Mouse (Mus musculus) brain, embryonic 18.5 days (tissue): ENCODE measurements around the gene Man1a.
A peak's percentile ranks its signal among the peaks of the same experiment; 100 is the strongest.

Source experiments
- DNase-seq: peaks from one replicate; pipeline ENCODE4 v3.0.0-alpha.2; 2012; ENCODE audit warnings: low read depth, low spot score

Man1a gene

GRCm38 (mm10) chr10:54014116-54014758, 62.2 kb downstream of the Man1a start:
- no peak for DNase-seq

DNA sequence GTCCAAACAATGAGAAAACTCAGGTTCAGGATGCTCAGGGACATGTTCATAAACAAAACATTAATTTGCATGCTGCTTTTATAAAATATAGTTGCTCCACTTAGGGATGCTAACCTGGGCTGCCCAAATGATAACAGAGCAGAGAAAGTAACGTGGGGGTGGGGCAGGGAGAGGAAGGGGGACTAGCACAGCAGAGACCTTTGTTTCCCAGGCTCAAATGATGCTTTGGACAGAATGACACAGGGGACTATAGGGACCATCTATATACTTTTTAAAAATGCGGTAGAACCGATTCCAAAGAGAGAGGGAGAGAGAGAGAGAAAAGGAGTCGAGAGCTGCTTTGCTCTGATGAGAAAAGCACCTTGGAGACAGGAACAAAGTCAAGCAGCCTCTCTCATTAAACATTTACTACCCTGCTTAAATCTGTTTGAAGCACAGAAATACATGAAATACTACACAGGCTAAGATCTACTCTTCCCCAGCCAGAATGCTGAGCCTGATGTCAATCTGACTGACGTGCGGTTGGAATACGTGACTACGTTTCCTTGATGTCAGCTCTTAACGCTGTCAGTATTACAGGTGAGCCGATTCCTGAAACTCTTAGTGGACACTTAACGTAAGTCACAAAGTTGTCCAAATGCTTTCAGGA, 63.1 kb downstream of the Man1a start:
- no peak for DNase-seq

- DNase-seq, result no peak
Measured at GRCm38 (mm10) chr10:54009154-54009553, 67.3 kb downstream of the Man1a start.

- DNase-seq, result no peak
Measured at GRCm38 (mm10) chr10:54006868-54007267, 69.5 kb downstream of the Man1a start.

GRCm38 (mm10) chr10:54005847-54006246, 70.6 kb downstream of the Man1a start:
- DNase-seq, result no peak

DNA sequence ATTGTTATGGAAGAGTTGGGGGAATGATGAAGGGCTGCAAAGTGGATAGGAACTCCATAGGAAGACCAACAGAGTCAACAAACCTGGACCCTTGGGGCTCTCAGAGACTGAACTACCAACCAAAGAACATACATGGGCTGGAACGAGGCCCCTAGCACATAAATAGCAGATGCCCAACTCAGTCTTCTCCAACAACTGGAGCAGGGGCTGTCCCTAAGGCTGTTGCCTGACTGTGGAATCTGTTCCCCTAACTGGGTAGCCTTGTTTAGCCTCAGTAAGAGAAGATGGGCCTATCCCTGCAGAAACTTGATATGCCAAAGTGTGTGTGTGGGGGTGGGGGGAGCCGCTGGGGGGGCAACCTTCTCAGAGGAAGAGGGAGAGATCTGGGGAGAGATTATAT, 73.5 kb downstream of the Man1a start:
- no peak for DNase-seq

DNA sequence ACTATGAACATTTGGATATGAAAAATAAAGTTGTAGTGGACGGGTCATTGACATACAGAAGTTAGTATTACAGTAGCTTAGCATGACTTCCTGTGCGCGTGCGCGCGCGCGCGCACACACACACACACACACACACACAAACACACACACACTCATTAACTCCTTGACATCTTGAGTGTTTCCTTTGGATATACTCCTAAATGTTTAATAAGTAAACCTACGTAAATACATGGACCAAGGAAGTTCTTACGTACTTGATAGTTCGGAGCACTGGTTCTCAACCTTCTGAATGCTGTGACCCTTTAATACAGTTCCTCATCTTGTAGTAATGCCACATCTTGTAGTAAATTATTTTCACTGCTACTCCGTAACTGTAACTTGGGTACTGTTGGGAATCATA, 79.1 kb downstream of the Man1a start:
- no peak for DNase-seq

DNA sequence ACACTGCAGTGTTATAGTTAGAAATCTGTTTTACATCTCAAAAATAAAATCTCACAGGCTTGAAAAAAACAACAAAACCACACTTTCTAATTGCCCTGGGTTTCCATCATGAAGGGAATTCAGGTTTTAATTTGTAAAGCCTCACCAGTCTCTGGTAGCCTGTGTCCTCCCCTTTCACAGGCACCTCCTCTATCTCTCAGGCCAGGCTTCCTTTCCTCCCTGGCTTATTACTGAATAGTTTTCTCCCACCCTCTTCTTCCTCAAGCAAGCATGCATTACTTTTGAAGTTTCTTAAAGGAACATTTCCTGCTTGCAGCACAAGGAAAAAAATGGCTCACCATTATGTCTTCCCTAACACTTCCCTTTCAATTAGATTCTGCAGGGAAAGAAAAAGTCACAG, 80.2 kb downstream of the Man1a start:
- DNase-seq, result no peak

GRCm38 (mm10) chr10:53994591-53994990, 81.8 kb downstream of the Man1a start:
- no peak for DNase-seq

DNA sequence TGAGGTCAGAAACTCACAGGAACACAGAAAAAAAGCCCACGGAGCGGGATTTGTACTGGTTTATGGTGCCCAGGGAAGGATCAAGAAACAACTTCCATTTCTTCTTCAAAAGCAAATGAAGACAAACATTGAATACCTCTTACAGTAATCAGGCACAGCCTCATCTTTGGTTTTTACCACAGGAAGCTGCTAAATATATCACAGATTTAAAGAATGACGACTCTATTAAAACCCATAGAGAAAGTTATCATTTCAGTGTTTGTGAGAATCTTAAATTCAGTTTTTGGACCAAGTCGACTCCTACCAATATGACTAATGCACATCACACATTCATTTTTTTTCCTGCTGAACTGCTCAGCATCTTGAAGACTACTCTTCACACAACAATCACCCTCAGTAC, 86.0 kb downstream of the Man1a start:
- no peak for DNase-seq

DNA sequence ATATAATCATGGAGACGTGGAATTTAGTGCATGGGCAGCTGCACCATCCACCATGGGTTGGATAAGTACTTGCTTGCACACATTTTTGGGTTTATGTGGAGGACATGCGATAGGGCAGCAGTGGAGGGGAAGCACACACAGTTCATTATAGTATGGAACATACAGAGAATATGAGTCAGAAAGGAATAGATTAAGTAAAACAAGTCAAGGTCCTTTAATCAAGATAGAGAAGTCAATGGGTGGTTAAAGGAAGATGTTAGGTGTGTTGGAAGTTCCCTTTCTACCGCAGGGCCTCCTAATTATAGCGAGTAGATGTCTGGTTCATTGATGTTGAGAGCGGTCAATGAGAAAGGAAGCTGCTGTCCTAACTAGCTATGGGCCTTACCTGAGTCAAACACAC, 91.5 kb downstream of the Man1a start:
- no peak for DNase-seq

DNA sequence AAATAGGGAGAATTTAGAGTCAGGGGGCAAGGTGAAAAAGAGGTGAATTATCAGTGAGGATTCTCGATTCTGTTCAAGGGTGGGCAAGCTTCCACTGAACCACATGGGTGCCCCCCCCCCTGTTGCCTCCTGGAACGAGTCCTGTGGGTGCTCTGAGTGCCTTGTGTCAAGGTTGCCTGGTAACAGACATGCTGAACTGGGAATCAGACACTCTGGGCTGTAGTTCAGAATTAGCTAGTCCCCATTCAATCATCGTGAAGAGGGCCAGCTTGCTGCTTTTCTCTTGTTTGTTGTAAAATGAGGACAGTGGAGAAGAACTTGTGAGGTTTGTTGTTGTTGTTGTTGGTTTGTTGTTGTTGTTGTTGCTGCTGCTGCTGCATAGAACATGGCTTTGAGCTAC, 92.3 kb downstream of the Man1a start:
- DNase-seq, result no peak

GRCm38 (mm10) chr10:53978647-53979046, 97.8 kb downstream of the Man1a start:
- DNase-seq, result peak; percentile 57

DNA sequence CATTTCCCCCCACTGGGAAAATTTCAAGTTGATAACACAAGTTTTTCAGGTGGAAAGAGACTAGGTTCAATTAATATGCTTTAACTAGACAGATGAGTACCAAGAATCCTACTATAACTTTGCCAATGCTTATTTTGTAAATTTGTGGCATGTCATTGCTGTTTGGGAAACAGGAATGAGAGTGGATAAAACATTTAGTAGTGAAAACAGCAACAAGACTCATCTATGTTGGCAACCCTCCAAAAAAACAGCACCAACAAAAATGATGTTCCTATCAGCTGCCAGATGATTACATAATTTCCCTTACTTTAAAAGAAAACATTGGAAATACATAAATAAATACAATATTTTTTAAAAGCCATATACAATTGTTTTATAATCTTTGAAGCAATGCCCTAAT, 102.2 kb downstream of the Man1a start:
- no peak for DNase-seq

- DNase-seq, result no peak
Measured at GRCm38 (mm10) chr10:53959759-53960158, 116.7 kb downstream of the Man1a start.

DNA sequence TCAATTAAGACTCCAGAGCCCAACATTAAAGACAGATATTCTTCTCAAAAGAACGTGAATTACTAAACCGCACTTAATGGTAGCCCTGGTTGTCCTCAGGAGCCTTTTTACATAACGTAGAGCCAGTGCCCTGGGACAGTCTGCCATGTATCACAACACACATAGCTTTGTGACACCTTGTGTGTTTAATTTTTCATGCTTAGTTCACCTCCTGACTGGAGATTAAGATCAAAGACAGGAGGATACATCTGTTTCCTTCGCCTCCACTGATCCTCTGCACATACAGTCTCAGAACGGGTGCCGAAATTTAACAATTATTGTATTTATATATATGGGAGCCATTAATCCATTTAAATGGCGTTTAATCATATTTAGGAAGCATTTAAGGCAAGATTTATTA, 134.8 kb downstream of the Man1a start:
- no peak for DNase-seq

GRCm38 (mm10) chr10:53938199-53938598, 138.2 kb downstream of the Man1a start:
- DNase-seq, result no peak

DNA sequence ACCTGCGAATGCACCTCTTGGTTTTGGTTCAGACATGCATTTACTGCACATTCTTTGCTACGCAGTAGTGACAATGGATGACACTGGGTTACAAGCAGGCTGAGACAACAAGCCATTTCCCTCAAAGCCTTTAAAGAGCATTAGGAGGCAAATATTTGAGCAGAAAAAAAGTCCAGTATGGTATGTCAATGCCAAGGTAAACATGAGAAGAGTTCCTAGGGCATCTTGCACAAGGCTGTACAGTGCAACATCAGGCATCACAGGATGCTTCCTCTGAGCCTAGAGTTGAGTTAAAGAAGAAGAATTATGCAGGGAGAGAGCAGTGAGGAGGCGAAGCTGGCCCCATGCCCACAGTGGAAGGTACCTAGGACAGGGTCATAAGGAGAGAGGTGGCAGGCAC, 140.3 kb downstream of the Man1a start:
- DNase-seq, result no peak

DNA sequence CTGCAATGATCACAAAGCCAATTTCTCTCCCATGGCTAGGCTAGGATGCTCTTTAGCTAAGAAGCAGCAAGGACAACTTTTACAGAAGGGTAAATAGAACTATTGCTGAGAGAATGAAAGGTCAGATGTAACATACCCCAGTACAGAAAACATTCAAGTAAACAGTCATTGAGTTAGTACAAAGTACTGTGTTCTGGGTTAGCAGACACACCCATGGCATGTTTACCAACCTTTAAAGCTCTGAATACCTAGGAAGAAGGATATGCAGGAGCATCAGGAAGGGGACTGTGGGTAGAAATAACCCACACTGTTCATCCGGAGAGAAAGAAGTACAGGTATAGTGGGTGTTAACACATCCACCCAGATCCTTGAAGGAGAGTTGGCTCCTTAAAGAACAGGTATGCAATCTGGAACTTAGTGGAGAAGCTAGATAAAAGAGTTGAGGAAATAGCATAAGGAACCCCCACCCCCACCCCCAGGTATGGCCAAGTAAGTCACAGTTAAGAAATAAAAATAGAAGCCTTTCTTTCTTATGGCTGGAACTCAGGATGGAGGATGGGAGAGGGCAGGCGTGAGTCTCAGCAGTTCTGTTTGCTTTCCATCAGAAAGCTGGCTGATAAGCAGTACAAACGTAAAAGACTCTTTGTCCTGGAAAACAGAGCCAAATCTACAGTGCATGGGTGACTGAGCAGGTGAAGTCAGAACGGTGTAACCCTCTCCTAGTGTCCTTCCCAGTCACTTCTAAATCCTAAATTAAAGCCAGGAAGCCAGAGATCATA, 146.5 kb downstream of the Man1a start:
- DNase-seq, result no peak

DNA sequence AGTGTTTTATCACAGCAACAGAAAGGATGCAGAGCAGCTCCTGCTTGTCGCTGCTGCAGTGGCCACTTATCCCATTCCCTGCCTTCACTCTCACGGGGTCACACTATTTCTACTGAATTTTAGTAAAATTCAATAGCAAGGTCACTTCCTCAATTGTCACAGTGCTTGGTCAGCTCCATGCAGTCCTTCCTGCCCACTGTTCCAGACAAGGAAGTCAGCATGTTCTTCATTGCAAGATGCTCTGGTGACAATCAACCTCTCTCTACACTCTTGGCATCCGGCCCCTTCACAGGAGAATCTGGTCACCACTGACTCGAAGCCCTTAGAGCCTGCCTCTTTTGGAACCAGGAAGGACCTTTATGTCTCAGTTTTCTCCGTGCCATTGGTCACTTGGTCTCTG, 148.5 kb downstream of the Man1a start:
- no peak for DNase-seq

- DNase-seq, result peak; percentile 42
Measured at GRCm38 (mm10) chr10:53925456-53925855, 151.0 kb downstream of the Man1a start.

DNA sequence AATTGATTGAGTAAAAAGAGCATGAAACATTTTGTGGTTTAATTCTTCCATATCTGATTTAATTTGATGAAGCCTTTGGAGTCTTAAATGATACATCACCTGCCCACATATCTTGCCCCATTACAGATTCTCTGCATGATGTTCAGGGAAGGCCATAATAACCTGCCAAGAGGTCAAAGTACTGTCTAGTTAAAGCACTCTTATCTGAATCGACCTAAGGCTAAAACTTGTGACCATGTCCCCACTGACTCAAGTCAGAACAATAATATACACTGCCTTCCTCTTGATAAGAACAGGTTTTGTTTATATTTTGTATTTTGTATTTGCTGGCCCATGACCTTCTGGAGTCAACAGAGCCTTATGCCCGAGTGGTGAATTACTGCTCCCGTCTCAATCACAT, 154.2 kb downstream of the Man1a start:
- DNase-seq, result no peak

GRCm38 (mm10) chr10:53917517-53917916, 158.9 kb downstream of the Man1a start:
- DNase-seq, result no peak
